Comparison of ENCODE assay signal across 29 mouse cellular contexts in the genomic region with DNA sequence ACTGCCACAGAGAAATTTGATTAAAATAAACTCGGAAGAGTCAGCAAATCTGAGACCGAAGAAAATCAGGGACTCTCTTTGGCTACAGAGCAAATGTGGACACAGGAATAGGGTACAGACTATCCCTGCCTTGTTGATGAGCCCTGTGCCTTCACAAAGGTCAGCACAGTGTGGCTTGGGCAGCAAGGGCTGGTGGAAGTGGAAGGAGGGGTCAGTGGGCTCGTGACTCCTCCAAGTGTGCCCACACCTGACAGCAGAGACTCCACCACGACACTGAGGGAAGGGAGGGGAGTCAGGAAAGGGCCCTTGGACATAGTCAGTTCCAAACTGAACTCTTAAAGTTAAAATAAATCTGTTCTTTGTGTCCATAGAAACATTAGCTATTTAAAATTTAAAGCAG. TPM values are rescaled to one million over a fixed set of nuclear protein-coding genes. Genes with fewer than 3 reads are reported as not detected.
DNase-seq lines count a peak whose midpoint lies in the region; ATAC-seq and TF ChIP-seq lines count a peak whose summit lies in the region.
"Had no signal": no experiment of that assay in that cellular context is flagged by ENCODE, and none has a peak within 500 bp of the region (broad histone marks: within the 10 kb centered on the region; RNA-seq: fewer than 3 reads in every experiment).

No protein-coding gene starts in this region.

- H3K36me3 ChIP-seq in liver, embryonic 16.5 days (ENCODE audit: control insufficient read depth, insufficient read depth): peaks cover 12% of the 10 kb centered on the region; the same call in 1 of the 2 replicates
- peaks cover 11% of the 10 kb centered on the region; the same call in 1 of the 2 replicates for H3K36me3 ChIP-seq in liver, embryonic 11.5 days (ENCODE audit: control insufficient read depth, insufficient read depth, low read length)
- H3K36me3 ChIP-seq in CH12.LX (replicated peaks in 1 of 2; ENCODE audit: control insufficient read depth in 1 of 2, insufficient read depth in 1 of 2, low read length in 1 of 2): peaks cover 16 to 70% of the 10 kb centered on the region in 2 experiments
- peaks cover 6% of the 10 kb centered on the region; the same call in 1 of the 2 replicates for H3K36me3 ChIP-seq in forebrain, embryonic 15.5 days

- H3K4me2 ChIP-seq in liver, embryonic 16.5 days (ENCODE audit: low read depth, low read length): no peak overlapping the region
- no peak overlapping the region for H3K4me2 ChIP-seq in liver, embryonic 11.5 days
- peak overlapping the region; percentile 96; the same call in 1 of the 2 replicates for H3K4me2 ChIP-seq in CH12.LX (ENCODE audit: insufficient read depth, low read depth, poor library complexity, severe bottlenecking)
- no peak overlapping the region for H3K4me2 ChIP-seq in forebrain, embryonic 15.5 days (replicated peaks)
- H3K4me2 ChIP-seq: embryonic facial prominence, embryonic 12.5 days; hindbrain, embryonic 12.5 days; neural tube, embryonic 13.5 days; stomach, embryonic 15.5 days had no signal

- H3K9ac ChIP-seq in liver, embryonic 16.5 days (ENCODE audit: low read depth, low read length): no peak overlapping the region
- H3K9ac ChIP-seq in liver, embryonic 11.5 days (ENCODE audit: low read depth, low read length): no peak overlapping the region
- H3K9ac ChIP-seq in CH12.LX (ENCODE audit: insufficient read depth, low read depth): no peak overlapping the region
- H3K9ac ChIP-seq in forebrain, embryonic 15.5 days (replicated peaks): no peak overlapping the region
- H3K9ac ChIP-seq: embryonic facial prominence, embryonic 12.5 days; hindbrain, embryonic 12.5 days; neural tube, embryonic 13.5 days; stomach, embryonic 15.5 days had no signal

- H3K27ac ChIP-seq in liver, embryonic 16.5 days (ENCODE audit: low read length): no peak overlapping the region
- no peak overlapping the region for H3K27ac ChIP-seq in liver, embryonic 11.5 days (ENCODE audit: low read depth, low read length)
- H3K27ac ChIP-seq in CH12.LX (ENCODE audit: insufficient read depth, low read depth): peak overlapping the region; percentile 27; the same call in 1 of the 2 replicates
- H3K27ac ChIP-seq in forebrain, embryonic 15.5 days (replicated peaks): peak overlapping the region; percentile 67; the same call in 1 of the 2 replicates
- H3K27ac ChIP-seq: embryonic facial prominence, embryonic 12.5 days; heart, embryonic 10.5 days; kidney, postnatal 0 days; stomach, embryonic 15.5 days had no signal

- H3K27me3 ChIP-seq in liver, embryonic 16.5 days (ENCODE audit: control insufficient read depth, insufficient read depth, low read depth, low read length): no peaks in the 10 kb centered on the region
- no peaks in the 10 kb centered on the region for H3K27me3 ChIP-seq in liver, embryonic 11.5 days (replicated peaks; ENCODE audit: control insufficient read depth, insufficient read depth, low read length)
- no peaks in the 10 kb centered on the region for H3K27me3 ChIP-seq in CH12.LX (replicated peaks)
- H3K27me3 ChIP-seq in forebrain, embryonic 15.5 days: no peaks in the 10 kb centered on the region
- H3K27me3 ChIP-seq: embryonic facial prominence, embryonic 12.5 days; megakaryocyte, embryonic 14.5 days; stomach, embryonic 15.5 days had no signal

- TF ChIP-seq RAD21 in CH12.LX (IDR thresholded peaks at IDR 0.05; ENCODE audit: low read depth, low read length): no peak

- DNase-seq in gastrocnemius, adult 18-20 months (ENCODE audit: low spot score): peak; percentile 54
- DNase-seq in gastrocnemius, postnatal 4 days (ENCODE audit: low spot score in 2 of 2): no peak
- DNase-seq in liver, embryonic 11.5 days (ENCODE audit: low spot score): no peak
- no peak for DNase-seq in CH12.LX (ENCODE audit: extremely low read depth)
- DNase-seq in frontal cortex, postnatal 10 days (ENCODE audit: low spot score in 2 of 2): no peak
- DNase-seq: adrenal gland, postnatal 14 days; cerebellum, adult 11 months; cerebellum, adult 9-10 months; embryo, embryonic 11 days; heart, postnatal 36 days; kidney, adult 8-10 months; kidney, postnatal 4 days; left cerebral cortex, postnatal 4 days; lung, adult 18-20 months; lung, postnatal 4 days had no signal

- dilution Hi-C loops in CH12.LX (cut with MboI; ENCODE audit: extremely low pct_ligation_motif_present, extremely low pct_unique_long_range_greater_than_20kb, low sequenced_read_pairs): no loop called here

- H3K4me3 ChIP-seq in liver, embryonic 16.5 days (ENCODE audit: low read depth, low read length): no peak overlapping the region
- H3K4me3 ChIP-seq in liver, embryonic 11.5 days (ENCODE audit: low read depth, low read length): no peak overlapping the region
- no peak overlapping the region for H3K4me3 ChIP-seq in CH12.LX (replicated peaks in 1 of 3; ENCODE audit: low read depth in 2 of 3, low read length in 2 of 3, poor library complexity in 1 of 3)
- H3K4me3 ChIP-seq in forebrain, embryonic 15.5 days: no peak overlapping the region
- H3K4me3 ChIP-seq: embryonic facial prominence, embryonic 12.5 days; heart, embryonic 10.5 days; hindbrain, embryonic 12.5 days; megakaryocyte, embryonic 14.5 days; neural tube, embryonic 13.5 days; stomach, embryonic 15.5 days had no signal

- H3K4me1 ChIP-seq in liver, embryonic 16.5 days (ENCODE audit: control insufficient read depth, low read depth, low read length): no peaks in the 10 kb centered on the region; the same call in 1 of the 2 replicates
- no peaks in the 10 kb centered on the region for H3K4me1 ChIP-seq in liver, embryonic 11.5 days (replicated peaks; ENCODE audit: control insufficient read depth, insufficient read depth, low read length)
- peaks cover 11 to 47% of the 10 kb centered on the region in 2 experiments for H3K4me1 ChIP-seq in CH12.LX (ENCODE audit: control insufficient read depth in 1 of 2, insufficient read depth in 2 of 2)
- H3K4me1 ChIP-seq in forebrain, embryonic 15.5 days: peaks cover 28% of the 10 kb centered on the region
- H3K4me1 ChIP-seq: stomach, embryonic 15.5 days had no signal

- TF ChIP-seq CTCF in CH12.LX (conservative IDR thresholded peaks at IDR 0.05 in 1 of 2, IDR thresholded peaks at IDR 0.05 in 1 of 2; ENCODE audit: low read depth in 2 of 2, low read length in 2 of 2): no peak

- H3K9me3 ChIP-seq in liver, embryonic 16.5 days (replicated peaks; ENCODE audit: control insufficient read depth, low read length): no peaks in the 10 kb centered on the region
- H3K9me3 ChIP-seq in liver, embryonic 11.5 days (ENCODE audit: control insufficient read depth, low read length): no peaks in the 10 kb centered on the region
- H3K9me3 ChIP-seq in CH12.LX (replicated peaks; ENCODE audit: low read length): no peaks in the 10 kb centered on the region
- H3K9me3 ChIP-seq in forebrain, embryonic 15.5 days: no peaks in the 10 kb centered on the region
- H3K9me3 ChIP-seq: embryonic facial prominence, embryonic 12.5 days; heart, embryonic 10.5 days; hindbrain, embryonic 12.5 days; megakaryocyte, embryonic 14.5 days; neural tube, embryonic 13.5 days; stomach, embryonic 15.5 days had no signal

- no peaks in the 10 kb centered on the region for H3K79me2 ChIP-seq in CH12.LX (replicated peaks; ENCODE audit: control insufficient read depth, extremely low read depth, insufficient read depth, poor library complexity, severe bottlenecking)

- TF ChIP-seq EP300 in CH12.LX (IDR thresholded peaks at IDR 0.05; ENCODE audit: low read length): no peak

- in situ Hi-C loops in CH12.LX (cut with MboI; ENCODE audit: low pct_ligation_motif_present, low pct_unique_long_range_greater_than_20kb, low sequenced_read_pairs): no loop called here

- peak; percentile 45; the same call in 1 of the 2 replicates for ATAC-seq in liver, embryonic 16.5 days (ENCODE audit: low read depth)
- no peak for ATAC-seq in liver, embryonic 11.5 days (replicated peaks; ENCODE audit: low FRiP score)
- ATAC-seq in forebrain, embryonic 15.5 days (replicated peaks): no peak
- ATAC-seq: intestine, embryonic 16.5 days; lung, postnatal 0 days had no signal

- TF ChIP-seq POLR2A in CH12.LX (IDR thresholded peaks at IDR 0.05; ENCODE audit: low read depth, low read length): no peak

- 78% methylated on average over 4 of the region's 4 CpGs for WGBS in liver, embryonic 16.5 days (ENCODE audit: insufficient replicate concordance)
- WGBS in liver, embryonic 11.5 days: 77% methylated on average over 4 of the region's 4 CpGs
- WGBS in forebrain, embryonic 15.5 days: 59% methylated on average over 4 of the region's 4 CpGs

TF ChIP-seq in CH12.LX, 34 proteins besides CTCF, POLR2A, EP300 and RAD21:
- no peak for TF ChIP-seq SIN3A (IDR thresholded peaks at IDR 0.05; ENCODE audit: low read length)
- no peak for TF ChIP-seq TBP (conservative IDR thresholded peaks at IDR 0.05; ENCODE audit: low read depth, low read length)
- TF ChIP-seq UBTF (IDR thresholded peaks at IDR 0.05; ENCODE audit: low read depth, low read length): no peak
- TF ChIP-seq USF1 (IDR thresholded peaks at IDR 0.05; ENCODE audit: low read depth, low read length): no peak
- TF ChIP-seq ELF1 (IDR thresholded peaks at IDR 0.05; ENCODE audit: low read depth, low read length): no peak
- TF ChIP-seq JUND (conservative IDR thresholded peaks at IDR 0.05; ENCODE audit: low read depth, low read length): no peak
- TF ChIP-seq BHLHE40 (IDR thresholded peaks at IDR 0.05; ENCODE audit: low read depth, low read length): no peak
- no peak for TF ChIP-seq SMC3 (IDR thresholded peaks at IDR 0.05; ENCODE audit: low read depth, low read length)
- TF ChIP-seq GABPA (IDR thresholded peaks at IDR 0.05; ENCODE audit: insufficient replicate concordance, low read depth, low read length): no peak
- TF ChIP-seq CHD1 (IDR thresholded peaks at IDR 0.05; ENCODE audit: low read depth, low read length): no peak
TF ChIP-seq in CH12.LX: peak in this region for 0.

RNA-seq across cellular contexts. Expression of a gene that starts 32.1 kb away (rescaled TPM):
- total RNA-seq in gastrocnemius, adult 18-20 months (2021): not detected
- total RNA-seq in gastrocnemius, postnatal 4 days (2021): not detected
- 0.48 and 0.63 TPM in 2 replicates for polyA plus RNA-seq in liver, embryonic 16.5 days (2015; fragmentation: Nextera tagmentation; extraction: Ambion mirVana)
- polyA plus RNA-seq in liver, embryonic 11.5 days (2014; fragmentation: Nextera tagmentation; extraction: Ambion mirVana): 0.18 and 0.53 TPM in 2 replicates
- total RNA-seq in CH12.LX (2012; rRNA removed): not detected in 2 replicates
- not detected in 2 replicates for total RNA-seq in CH12.LX (2014; rRNA removed)
- not detected in 2 replicates for polyA plus RNA-seq in CH12.LX (2012; ENCODE audit: insufficient read length, low read depth)
- polyA plus RNA-seq in forebrain, embryonic 15.5 days (2015; fragmentation: Nextera tagmentation; extraction: Ambion mirVana): 2.0 and 3.1 TPM in 2 replicates
- total RNA-seq: granulocyte monocyte progenitor cell, adult 5-6 weeks; heart, postnatal 36 days; layer of hippocampus, adult 8-10 months; layer of hippocampus, postnatal 25 days had no signal

RNA-seq across cellular contexts. Expression of a gene that starts 38.8 kb away (rescaled TPM):
- total RNA-seq in gastrocnemius, adult 18-20 months (2021): not detected
- total RNA-seq in gastrocnemius, postnatal 4 days (2021): under 1 TPM; 0.10 TPM
- 0.55 and 0.58 TPM in 2 replicates for polyA plus RNA-seq in liver, embryonic 16.5 days (2015; fragmentation: Nextera tagmentation; extraction: Ambion mirVana)
- 0.10 and 0.14 TPM in 2 replicates for polyA plus RNA-seq in liver, embryonic 11.5 days (2014; fragmentation: Nextera tagmentation; extraction: Ambion mirVana)
- total RNA-seq in CH12.LX (2012; rRNA removed) (0.04 TPM in 1 of 2 replicates, not detected in the other), CH12.LX (2014; rRNA removed) (not detected in 2 replicates)
- not detected in 2 replicates for polyA plus RNA-seq in CH12.LX (2012; ENCODE audit: insufficient read length, low read depth)
- polyA plus RNA-seq in forebrain, embryonic 15.5 days (2015; fragmentation: Nextera tagmentation; extraction: Ambion mirVana): 0.20 and 0.22 TPM in 2 replicates
- total RNA-seq: granulocyte monocyte progenitor cell, adult 5-6 weeks; heart, postnatal 36 days; layer of hippocampus, adult 8-10 months; layer of hippocampus, postnatal 25 days; left cerebral cortex, postnatal 4 days had no signal
- polyA plus RNA-seq: lung, postnatal 0 days; neural tube, embryonic 13.5 days had no signal

Comparison
In these comparisons a context has a peak if more than half of its experiments do, and no peak if none do; other contexts are left out.
1. H3K27ac ChIP-seq: peak in CH12.LX (single experiment) and forebrain, embryonic 15.5 days (single experiment); none in liver, embryonic 16.5 days (single experiment) and liver, embryonic 11.5 days (single experiment).